Mouse (Mus musculus): ENCODE results near the gene Wfdc15b. TPM values are rescaled to one million over a fixed set of nuclear protein-coding genes. Genes with fewer than 3 reads are reported as not detected.
"Not testable (repeated sequence)": the region's sequence is repeated elsewhere in the genome, so short reads cannot be mapped to it uniquely, and the experiment has no call there.

Gene Wfdc15b
- not detected in 2 replicates for polyA plus RNA-seq (2014; fragmentation: Nextera tagmentation; extraction: Ambion mirVana)

DNA sequence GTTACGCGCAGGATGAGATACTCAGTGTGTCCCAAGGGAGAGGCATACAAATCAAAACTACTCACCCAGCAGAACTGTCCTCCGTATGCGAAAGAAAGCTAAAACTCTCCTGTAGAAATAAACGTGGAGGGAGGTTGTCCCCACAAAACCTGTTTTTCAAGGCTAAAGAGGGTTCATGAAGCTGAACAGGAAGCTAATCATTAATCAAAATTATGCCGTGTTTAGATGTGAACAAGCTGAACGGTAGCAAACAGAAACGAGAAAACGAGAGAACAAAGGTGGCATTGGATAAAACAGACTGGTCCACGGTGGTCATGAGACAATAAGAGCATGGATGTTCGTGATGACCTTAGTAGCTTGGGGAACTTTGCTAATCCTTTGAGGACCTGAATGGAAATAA is at the start of gene Wfdc15b:
Gene Wfdc15b, minus strand, starts transcription at position 139 of the 400 bp plus-strand sequence.
- 82% methylated on average over 11 of the region's 11 CpGs for WGBS
- ATAC-seq (ENCODE audit: low read depth) = no peak
- no peak within 1 kb of the TSS for H3K4me3 ChIP-seq (ENCODE audit: low read depth, low read length)
- no peaks in the 10 kb centered on the region for H3K9me3 ChIP-seq (ENCODE audit: control insufficient read depth, low read length)
- H3K9ac ChIP-seq (replicated peaks; ENCODE audit: low read depth, low read length) = no peak within 1 kb of the TSS
- no peaks in the 10 kb centered on the region for H3K27me3 ChIP-seq (ENCODE audit: control insufficient read depth, insufficient read depth, low read length)
- no peaks in the 10 kb centered on the region for H3K36me3 ChIP-seq (ENCODE audit: control insufficient read depth, insufficient read depth, low read length)
- no peak within 1 kb of the TSS for H3K4me2 ChIP-seq (ENCODE audit: low read depth, low read length)
- H3K27ac ChIP-seq (ENCODE audit: low read depth, low read length) = no peak within 1 kb of the TSS
- H3K4me1 ChIP-seq (ENCODE audit: control insufficient read depth, insufficient read depth, low read length) = no peaks in the 10 kb centered on the region

DNA sequence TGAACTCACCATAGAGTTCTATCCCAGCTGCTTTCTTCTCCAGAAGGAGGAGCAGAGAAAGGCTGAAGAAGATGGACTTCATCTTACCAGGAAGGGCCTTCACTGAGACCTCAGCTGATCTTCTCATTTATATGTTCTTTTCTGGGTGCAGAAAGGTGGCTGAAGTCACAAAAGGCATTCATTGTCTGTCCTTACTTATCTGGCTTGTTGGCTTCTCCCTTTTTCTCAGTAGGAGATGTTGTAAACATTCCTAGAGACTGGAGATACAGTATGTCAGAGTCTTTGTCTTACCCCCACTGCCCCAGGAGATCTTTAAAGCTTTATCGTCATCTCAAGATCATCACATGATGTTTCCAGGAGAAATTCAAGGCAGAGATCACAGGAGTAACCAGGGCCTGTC is 35.1 kb upstream of the Wfdc15b start, which contains the start of gene Svs3b:
Gene Svs3b, minus strand, starts transcription at position 101 of the 400 bp plus-strand sequence.
- not testable (repeated sequence) for H3K4me1 ChIP-seq (ENCODE audit: control insufficient read depth, insufficient read depth, low read length); H3K36me3 ChIP-seq (ENCODE audit: control insufficient read depth, insufficient read depth, low read length); H3K9me3 ChIP-seq (ENCODE audit: control insufficient read depth, low read length); H3K4me2 ChIP-seq (ENCODE audit: low read depth, low read length); ATAC-seq (ENCODE audit: low read depth); H3K4me3 ChIP-seq (ENCODE audit: low read depth, low read length); H3K27ac ChIP-seq (ENCODE audit: low read depth, low read length); H3K9ac ChIP-seq (replicated peaks; ENCODE audit: low read depth, low read length); H3K27me3 ChIP-seq (ENCODE audit: control insufficient read depth, insufficient read depth, low read length)
- 41% methylated on average over 1 of the region's 1 CpGs for WGBS

DNA sequence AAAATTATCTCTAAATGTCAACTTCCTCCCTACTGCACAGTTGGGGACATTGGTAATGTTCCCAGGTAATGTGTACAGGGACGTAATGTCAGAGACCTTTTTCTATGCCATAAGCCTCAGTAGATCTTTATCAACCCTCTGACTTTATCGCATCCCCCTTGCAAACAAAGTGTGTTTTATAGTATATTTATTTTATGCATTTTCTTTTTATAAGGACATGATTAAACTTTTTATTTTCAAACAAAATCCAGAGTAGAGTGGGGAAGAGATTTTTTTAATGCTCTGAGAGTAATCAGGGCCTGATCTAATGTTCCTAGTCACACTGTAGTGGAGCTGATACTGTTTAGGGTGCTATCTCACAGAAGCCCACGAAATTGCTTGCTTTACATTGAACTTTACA is 16.9 kb upstream of the Wfdc15b start, which contains the start of gene Svs2:
Gene Svs2, minus strand, starts transcription at position 101 of the 400 bp plus-strand sequence.
- Histone ChIP-seq H3K9ac (replicated peaks; ENCODE audit: low read depth, low read length) (no peak within 1 kb of the TSS), H3K9me3 (ENCODE audit: control insufficient read depth, low read length) (no peaks in the 10 kb centered on the region), H3K27ac (ENCODE audit: low read depth, low read length) (no peak within 1 kb of the TSS), H3K4me3 (ENCODE audit: low read depth, low read length) (no peak within 1 kb of the TSS), H3K36me3 (ENCODE audit: control insufficient read depth, insufficient read depth, low read length) (no peaks in the 10 kb centered on the region), H3K4me1 (ENCODE audit: control insufficient read depth, insufficient read depth, low read length) (no peaks in the 10 kb centered on the region), H3K4me2 (ENCODE audit: low read depth, low read length) (no peak within 1 kb of the TSS), H3K27me3 (ENCODE audit: control insufficient read depth, insufficient read depth, low read length) (no peaks in the 10 kb centered on the region)
- no peak for ATAC-seq (ENCODE audit: low read depth)
- 82% methylated on average over 3 of the region's 3 CpGs for WGBS

DNA sequence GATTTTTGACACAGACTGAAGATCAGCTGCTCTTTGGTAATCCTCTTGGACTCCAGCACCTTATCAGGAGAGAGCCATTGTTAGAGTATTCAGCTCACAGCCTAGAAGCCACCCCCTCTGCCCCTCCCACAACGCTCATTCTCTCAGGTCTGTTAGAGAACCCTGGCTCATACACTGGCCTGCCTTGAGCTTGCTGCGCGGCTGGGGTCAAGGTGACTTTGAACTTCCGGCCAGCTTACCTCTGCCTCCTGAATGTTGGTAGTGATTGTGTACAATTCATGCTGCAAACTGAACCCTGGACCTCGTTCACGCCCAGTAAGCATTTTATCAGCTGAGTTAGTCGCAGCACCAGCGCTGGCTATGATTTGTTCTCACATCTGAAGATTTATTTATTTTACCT is 11.2 kb upstream of the Wfdc15b start:
- no peak overlapping the region for H3K9ac ChIP-seq (replicated peaks; ENCODE audit: low read depth, low read length)
- 92% methylated on average over 8 of the region's 8 CpGs for WGBS
- no peak for ATAC-seq (ENCODE audit: low read depth)

DNA sequence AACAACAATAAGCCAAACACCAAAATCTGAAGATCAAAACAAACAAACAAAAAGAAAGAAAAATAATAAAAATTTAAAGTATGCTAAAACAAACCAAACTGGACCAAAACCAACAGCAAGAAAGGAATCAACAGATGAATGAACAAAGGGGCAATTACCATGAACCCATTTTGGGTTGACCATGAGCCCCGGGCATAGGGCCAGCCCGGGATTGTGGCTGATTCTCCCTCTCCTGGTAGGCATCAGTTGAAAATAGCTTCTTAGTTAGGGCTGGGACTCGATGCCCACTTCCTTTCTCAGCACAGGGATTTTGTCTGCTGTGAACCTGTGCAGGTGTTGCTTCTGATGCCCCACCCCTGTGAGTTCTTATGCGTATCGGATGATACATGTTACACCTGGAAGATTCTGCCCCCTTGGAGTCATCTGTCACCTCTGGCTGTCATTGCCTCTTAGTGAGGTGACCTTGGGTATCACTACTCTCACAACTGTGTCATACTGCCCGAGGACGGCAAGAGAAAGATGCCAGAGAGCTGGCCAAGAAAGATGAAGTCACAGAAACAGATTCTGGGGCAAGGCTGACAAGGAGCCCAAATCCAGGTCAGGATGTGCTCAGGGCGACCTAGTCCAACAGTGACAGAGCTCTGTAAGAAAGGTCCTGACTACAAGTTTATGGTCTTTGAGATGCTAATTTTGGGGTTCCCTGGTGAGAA is 7.1 kb upstream of the Wfdc15b start:
- Histone ChIP-seq H3K4me2 (ENCODE audit: low read depth, low read length) (no peak overlapping the region), H3K4me1 (ENCODE audit: control insufficient read depth, insufficient read depth, low read length) (no peaks in the 10 kb centered on the region), H3K4me3 (ENCODE audit: low read depth, low read length) (no peak overlapping the region), H3K9ac (replicated peaks; ENCODE audit: low read depth, low read length) (no peak overlapping the region), H3K9me3 (ENCODE audit: control insufficient read depth, low read length) (no peaks in the 10 kb centered on the region), H3K36me3 (ENCODE audit: control insufficient read depth, insufficient read depth, low read length) (no peaks in the 10 kb centered on the region), H3K27ac (ENCODE audit: low read depth, low read length) (no peak overlapping the region), H3K27me3 (ENCODE audit: control insufficient read depth, insufficient read depth, low read length) (no peaks in the 10 kb centered on the region)
- WGBS = 88% methylated on average over 8 of the region's 8 CpGs
- no peak for ATAC-seq (ENCODE audit: low read depth)

More for the DNA sequence above, 11.2 kb upstream of the Wfdc15b start:
- H3K27me3 ChIP-seq (ENCODE audit: control insufficient read depth, insufficient read depth, low read length) = no peaks in the 10 kb centered on the region
- H3K36me3 ChIP-seq (ENCODE audit: control insufficient read depth, insufficient read depth, low read length) = no peaks in the 10 kb centered on the region
- no peak overlapping the region for H3K4me2 ChIP-seq (ENCODE audit: low read depth, low read length)
- no peak overlapping the region for H3K4me3 ChIP-seq (ENCODE audit: low read depth, low read length)
- no peaks in the 10 kb centered on the region for H3K4me1 ChIP-seq (ENCODE audit: control insufficient read depth, insufficient read depth, low read length)
- H3K27ac ChIP-seq (ENCODE audit: low read depth, low read length) = no peak overlapping the region
- no peaks in the 10 kb centered on the region for H3K9me3 ChIP-seq (ENCODE audit: control insufficient read depth, low read length)

DNA sequence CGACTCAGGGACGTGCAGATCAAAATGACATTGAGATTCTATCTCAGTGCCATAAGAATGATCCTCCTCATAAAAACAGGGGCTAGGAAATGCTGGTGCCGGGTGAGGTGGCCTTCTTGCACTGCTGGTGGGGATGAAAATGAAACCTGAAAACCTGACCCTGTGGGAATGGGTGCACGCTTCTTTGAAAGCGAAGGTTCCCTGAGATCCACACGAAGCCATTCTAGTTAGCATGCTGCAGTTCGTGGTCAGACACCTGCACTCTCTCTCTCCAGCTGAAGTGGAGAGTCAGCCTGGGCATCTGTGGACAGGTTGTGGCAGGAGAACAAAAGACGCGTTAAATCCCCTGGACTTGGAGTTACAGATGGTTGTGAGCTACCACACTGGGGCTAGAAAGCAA is 2.2 kb downstream of the Wfdc15b start:
- Histone ChIP-seq H3K4me1 (ENCODE audit: control insufficient read depth, insufficient read depth, low read length) (no peaks in the 10 kb centered on the region), H3K4me2 (ENCODE audit: low read depth, low read length) (no peak overlapping the region), H3K27ac (ENCODE audit: low read depth, low read length) (no peak overlapping the region), H3K9ac (replicated peaks; ENCODE audit: low read depth, low read length) (no peak overlapping the region), H3K36me3 (ENCODE audit: control insufficient read depth, insufficient read depth, low read length) (no peaks in the 10 kb centered on the region), H3K27me3 (ENCODE audit: control insufficient read depth, insufficient read depth, low read length) (no peaks in the 10 kb centered on the region), H3K4me3 (ENCODE audit: low read depth, low read length) (no peak overlapping the region), H3K9me3 (ENCODE audit: control insufficient read depth, low read length) (no peaks in the 10 kb centered on the region)
- 82% methylated on average over 9 of the region's 9 CpGs for WGBS
- ATAC-seq (ENCODE audit: low read depth) = no peak

DNA sequence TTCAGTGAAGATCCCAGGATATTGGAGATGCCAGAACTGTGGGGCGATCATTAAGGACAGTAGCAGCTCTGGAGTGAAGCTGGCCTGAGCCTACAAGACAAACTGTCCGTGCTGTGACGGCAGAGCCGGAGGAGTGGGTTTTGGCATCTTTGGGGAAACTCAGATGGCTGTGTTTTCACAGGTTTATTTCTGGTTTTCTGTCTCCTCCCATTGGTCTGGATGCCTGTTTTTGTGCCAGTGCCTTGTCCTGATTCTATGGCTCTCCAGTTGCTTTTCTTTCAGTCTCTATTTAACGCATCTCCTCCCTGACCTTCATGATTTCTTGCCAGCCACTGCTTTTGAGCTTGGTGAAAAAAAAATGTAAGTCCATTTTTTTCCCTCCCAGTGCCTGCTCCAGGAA is 8.7 kb downstream of the Wfdc15b start:
- 86% methylated on average over 5 of the region's 5 CpGs for WGBS
- Histone ChIP-seq H3K27ac (ENCODE audit: low read depth, low read length) (no peak overlapping the region), H3K4me1 (ENCODE audit: control insufficient read depth, insufficient read depth, low read length) (no peaks in the 10 kb centered on the region), H3K9ac (replicated peaks; ENCODE audit: low read depth, low read length) (no peak overlapping the region), H3K4me3 (ENCODE audit: low read depth, low read length) (no peak overlapping the region), H3K36me3 (ENCODE audit: control insufficient read depth, insufficient read depth, low read length) (no peaks in the 10 kb centered on the region), H3K27me3 (ENCODE audit: control insufficient read depth, insufficient read depth, low read length) (no peaks in the 10 kb centered on the region), H3K9me3 (ENCODE audit: control insufficient read depth, low read length) (no peaks in the 10 kb centered on the region), H3K4me2 (ENCODE audit: low read depth, low read length) (no peak overlapping the region)
- ATAC-seq (ENCODE audit: low read depth) = no peak

DNA sequence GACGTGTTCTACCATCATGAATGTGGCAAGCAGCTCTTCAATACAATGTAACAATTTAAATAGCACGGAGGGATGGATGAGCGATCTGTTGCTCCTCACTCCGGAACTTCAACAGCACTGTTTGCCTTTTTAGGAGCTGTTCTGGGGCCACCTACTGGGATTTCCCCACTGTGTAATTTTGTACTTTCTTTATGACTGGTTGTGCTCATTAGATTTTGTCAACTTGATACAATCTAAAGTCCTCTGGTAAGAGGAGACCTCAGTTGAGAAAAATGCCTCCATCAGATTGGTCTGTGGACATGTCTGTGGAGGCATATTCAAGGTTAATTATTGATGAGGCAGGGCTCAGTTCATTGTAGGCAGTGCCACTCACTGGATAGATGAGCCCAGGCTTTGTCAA is 10.6 kb downstream of the Wfdc15b start:
- no peaks in the 10 kb centered on the region for H3K9me3 ChIP-seq (ENCODE audit: control insufficient read depth, low read length)
- H3K9ac ChIP-seq (replicated peaks; ENCODE audit: low read depth, low read length) = no peak overlapping the region
- no peak overlapping the region for H3K4me2 ChIP-seq (ENCODE audit: low read depth, low read length)
- 92% methylated on average over 4 of the region's 4 CpGs for WGBS
- H3K4me3 ChIP-seq (ENCODE audit: low read depth, low read length) = no peak overlapping the region
- no peak overlapping the region for H3K27ac ChIP-seq (ENCODE audit: low read depth, low read length)
- H3K4me1 ChIP-seq (ENCODE audit: control insufficient read depth, insufficient read depth, low read length) = no peaks in the 10 kb centered on the region
- H3K27me3 ChIP-seq (ENCODE audit: control insufficient read depth, insufficient read depth, low read length) = no peaks in the 10 kb centered on the region
- no peak for ATAC-seq (ENCODE audit: low read depth)
- H3K36me3 ChIP-seq (ENCODE audit: control insufficient read depth, insufficient read depth, low read length) = no peaks in the 10 kb centered on the region

DNA sequence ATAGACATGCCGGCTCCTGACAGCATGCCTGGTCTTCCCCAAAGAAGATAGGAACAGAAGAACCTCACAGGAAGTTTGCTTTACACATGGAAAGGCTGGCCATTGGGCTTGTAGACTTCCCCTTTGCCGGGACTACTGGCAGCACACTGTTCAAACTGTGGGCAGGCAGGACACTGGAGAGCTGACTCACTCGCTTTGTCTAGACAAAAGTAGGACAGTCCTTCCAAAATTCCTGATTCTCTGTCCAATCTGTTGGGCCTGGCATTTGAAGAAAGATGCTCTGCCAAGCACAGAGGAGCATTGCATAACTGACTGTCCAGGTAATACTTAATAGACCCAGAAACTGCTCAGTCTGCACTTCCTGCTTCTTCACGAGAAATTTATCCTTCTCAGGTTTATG is 14.8 kb downstream of the Wfdc15b start:
- Histone ChIP-seq H3K4me3 (ENCODE audit: low read depth, low read length) (no peak overlapping the region), H3K9me3 (ENCODE audit: control insufficient read depth, low read length) (no peaks in the 10 kb centered on the region), H3K27ac (ENCODE audit: low read depth, low read length) (no peak overlapping the region), H3K4me2 (ENCODE audit: low read depth, low read length) (no peak overlapping the region), H3K4me1 (ENCODE audit: control insufficient read depth, insufficient read depth, low read length) (no peaks in the 10 kb centered on the region), H3K27me3 (ENCODE audit: control insufficient read depth, insufficient read depth, low read length) (no peaks in the 10 kb centered on the region), H3K9ac (replicated peaks; ENCODE audit: low read depth, low read length) (no peak overlapping the region), H3K36me3 (ENCODE audit: control insufficient read depth, insufficient read depth, low read length) (no peaks in the 10 kb centered on the region)
- ATAC-seq (ENCODE audit: low read depth) = no peak
- WGBS = 85% methylated on average over 4 of the region's 4 CpGs
